Mouse (Mus musculus): Measurements from ENCODE around the gene Ift20.
"Not testable (repeated sequence)": the region's sequence is repeated elsewhere in the genome, so short reads cannot be mapped to it uniquely, and the experiment has no call there.

Ift20 gene

DNA sequence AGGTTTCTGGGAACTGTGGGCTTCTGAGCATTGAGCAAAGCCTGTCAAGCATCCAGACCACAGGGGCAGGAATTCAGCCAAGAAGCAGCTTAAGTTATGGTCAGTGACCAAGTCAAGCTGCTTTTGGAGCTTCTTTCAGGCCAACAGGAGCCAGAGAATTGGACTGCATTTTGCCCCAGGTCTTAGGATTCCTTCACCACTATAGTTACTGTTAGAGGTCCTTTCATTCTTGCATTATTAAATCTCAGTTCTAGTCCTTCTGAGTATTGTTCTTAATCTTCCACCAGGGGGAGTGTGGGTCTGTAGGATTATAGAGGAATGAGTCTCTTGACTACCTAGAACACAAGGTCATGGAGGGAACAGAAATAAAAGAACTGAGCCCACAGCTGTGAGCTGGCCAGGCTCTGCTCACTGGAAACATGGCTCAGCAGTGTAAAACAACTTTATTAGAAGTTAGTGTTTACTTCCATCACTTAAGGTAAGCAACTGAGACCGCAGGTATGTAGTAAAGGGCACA, 13.6 kb upstream of the Ift20 start:
- peak; percentile 66 for DNase-seq (ENCODE audit: low read depth)

DNA sequence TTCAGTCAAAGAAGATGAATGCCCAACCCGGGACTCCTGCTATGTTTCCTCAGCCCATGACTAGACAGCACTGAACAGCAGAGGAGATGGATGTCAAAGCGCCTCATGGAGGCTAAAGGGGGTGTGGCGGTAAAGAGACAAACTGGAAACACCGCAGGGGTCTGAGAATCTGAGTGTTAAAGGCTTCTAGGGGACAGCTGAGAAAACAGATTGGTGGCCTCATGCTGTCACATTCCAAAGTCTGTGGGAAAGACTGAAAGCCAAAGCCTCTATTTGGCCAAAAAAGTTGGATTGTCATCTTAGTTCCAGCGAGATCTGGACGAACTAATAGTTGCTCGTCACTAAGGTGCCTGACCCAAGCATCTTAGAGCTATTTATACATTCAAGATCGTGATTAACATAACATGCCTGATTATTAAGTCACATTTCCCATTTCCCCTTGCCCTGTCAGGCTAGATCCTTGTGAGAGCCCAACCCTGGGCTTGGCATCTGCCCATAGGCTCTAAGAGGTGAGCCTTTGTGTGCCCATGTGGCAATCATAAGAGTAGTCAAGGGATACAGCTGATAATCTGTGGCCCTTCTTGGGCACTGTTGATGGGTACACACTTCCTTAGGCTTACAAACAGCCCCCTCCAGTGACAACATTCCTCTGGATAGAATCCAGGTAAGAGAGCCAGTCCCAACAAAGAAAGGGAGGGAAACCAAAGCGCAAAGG, 12.8 kb upstream of the Ift20 start:
- no peak for DNase-seq (ENCODE audit: low read depth)

DNA sequence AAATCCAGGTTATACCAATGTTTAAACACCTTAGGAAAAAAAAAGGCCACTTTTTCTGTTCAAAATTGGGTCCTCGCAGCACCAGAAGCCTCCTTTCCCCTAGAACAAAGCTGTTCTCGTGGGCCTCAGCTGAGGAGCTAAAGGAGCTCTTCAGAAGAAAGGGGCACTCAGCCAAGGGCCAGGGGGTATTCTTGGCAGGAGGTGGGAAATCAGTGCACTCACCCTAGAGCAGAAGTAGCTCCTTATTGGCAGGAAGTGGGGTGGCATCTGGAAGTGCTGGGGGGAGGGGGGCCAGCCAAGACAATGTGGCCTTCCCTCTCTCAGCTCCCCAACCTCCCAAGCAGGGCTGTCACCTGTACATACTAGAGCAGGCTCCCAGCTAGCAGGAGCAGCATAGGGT, 11.3 kb upstream of the Ift20 start:
- DNase-seq (ENCODE audit: low read depth): no peak

DNA sequence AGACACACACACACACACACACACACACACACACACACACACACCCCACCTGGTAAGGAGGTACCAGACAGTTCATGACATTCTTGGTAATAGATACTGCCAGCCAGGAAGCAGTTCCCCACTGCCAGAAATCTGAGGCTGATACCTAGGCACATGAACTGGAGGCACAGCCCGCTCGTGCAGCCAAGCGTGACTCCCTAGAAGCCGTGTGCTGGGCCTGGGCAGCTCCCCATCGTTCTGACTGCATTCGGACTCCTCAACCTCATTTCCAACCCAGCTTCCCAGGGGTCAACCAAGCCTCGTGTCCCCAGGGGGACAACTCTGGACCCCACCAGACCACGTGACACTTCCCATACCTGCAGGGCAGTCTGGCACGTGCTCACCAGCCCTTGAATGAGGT, 7.4 kb upstream of the Ift20 start:
- DNase-seq (ENCODE audit: low read depth): no peak

DNA sequence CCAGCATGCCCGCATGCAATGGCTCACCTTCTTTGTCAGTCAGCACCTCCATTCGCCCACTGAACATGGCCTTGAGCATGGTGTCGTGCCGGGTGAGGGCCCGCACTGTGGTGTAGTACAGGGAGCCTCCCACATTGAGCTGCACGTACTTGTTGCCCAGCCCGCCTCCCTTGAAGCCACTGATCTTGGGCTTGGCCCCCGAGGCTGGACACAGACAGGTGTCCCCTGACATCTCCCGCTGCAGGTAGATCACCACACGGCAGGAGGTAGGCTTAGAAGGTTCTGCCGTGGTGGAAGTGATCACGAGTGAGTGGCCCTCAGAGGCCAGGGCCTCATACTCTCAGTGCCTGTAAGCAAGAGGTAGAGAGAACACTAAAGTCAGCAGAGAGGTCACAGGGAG, 6.2 kb upstream of the Ift20 start:
- no peak for DNase-seq (ENCODE audit: low read depth)

DNA sequence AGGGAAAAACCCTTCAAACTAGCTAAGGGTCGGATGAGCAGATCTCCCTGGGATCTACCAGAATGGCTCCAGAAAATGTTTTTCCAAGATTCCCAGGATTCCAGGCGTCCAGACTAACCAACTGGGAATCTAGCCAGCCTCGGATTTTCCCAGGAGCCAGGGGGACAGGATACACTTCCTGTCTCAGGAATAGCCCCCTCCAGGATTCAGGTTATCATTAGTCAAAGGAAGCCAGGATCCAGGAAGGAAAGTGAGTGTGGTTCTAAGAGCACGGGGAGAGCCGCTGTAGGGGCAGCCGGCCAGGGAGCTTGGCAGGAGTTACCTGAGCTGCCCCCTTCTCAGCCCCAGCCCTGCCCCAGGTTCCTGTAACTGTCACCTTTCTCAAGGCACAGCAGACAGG, 5.1 kb upstream of the Ift20 start:
- DNase-seq (ENCODE audit: low read depth): no peak

DNA sequence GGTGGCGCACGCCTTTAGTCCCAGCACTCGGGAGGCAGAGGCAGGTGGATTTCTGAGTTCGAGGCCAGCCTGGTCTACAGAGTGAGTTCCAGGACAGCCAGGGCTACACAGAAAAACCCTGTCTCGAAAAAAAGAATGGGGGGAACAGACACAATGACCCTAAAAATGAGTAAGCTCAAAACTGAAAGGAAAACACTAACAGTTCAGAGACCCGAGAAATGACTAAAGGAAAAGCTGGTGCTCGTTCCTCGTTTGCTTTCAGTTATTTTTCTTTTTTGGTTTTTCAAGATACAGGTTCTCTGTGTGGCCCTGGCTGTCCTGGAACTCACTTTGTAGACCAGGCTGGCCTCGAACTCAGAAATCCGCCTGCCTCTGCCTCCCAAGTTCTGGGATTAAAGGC, 4.6 kb upstream of the Ift20 start:
- not testable (repeated sequence) for DNase-seq (ENCODE audit: low read depth)

DNA sequence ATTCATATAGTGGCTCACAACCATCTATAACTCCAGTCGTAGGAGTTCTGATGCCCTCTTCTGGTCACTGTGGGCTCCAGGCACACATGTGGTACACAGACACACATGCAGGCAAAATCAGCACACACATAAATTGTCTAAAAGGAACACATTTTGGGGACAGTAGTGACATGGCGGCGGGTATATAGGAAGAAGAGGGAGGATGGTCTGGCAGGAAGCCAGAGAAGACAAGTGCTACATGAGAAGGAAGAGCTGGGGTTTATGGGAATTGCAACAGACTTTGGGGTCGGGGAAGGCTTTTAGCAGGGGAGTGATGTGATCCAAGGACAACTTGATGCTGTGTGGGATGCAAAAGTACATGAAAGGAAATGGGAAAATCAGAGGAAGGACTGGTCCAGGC, 1.6 kb upstream of the Ift20 start:
- peak; percentile 20 for DNase-seq (ENCODE audit: low read depth)

DNA sequence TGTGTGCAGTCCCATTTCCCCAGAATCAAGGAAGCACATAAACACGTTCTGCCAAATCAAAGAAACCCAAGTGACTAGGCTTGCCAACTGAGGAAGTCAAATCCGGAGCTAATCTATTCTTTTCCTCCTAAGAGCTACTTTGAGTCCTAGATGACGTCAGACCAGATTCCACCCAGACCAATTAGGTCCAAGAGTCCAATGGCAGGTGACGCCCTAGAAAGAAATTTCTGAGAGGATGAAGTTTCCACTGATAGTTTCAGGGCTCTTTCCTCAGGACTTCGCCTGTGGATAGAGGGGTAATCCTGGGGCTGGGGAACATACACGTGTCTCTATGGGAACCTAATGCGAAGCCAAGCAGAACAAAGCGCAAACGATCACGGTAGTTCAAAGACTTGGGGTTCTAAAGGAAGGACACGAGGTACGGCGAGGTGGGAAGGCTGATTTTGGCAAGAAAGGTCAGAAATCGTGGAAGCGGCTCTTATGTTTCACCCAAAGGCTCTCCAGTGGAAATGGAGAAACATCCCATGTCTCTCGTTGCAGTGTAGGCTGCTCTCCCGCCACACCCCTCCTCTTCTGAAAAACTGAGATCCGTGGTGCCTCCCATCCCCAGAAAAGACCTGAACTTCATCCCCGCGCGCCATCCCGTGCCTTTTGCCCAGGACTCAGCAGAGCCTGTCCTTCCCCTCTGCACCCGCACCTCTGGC, 633 bp upstream of the Ift20 start:
- peak; percentile 82 for DNase-seq (ENCODE audit: low read depth)

DNA sequence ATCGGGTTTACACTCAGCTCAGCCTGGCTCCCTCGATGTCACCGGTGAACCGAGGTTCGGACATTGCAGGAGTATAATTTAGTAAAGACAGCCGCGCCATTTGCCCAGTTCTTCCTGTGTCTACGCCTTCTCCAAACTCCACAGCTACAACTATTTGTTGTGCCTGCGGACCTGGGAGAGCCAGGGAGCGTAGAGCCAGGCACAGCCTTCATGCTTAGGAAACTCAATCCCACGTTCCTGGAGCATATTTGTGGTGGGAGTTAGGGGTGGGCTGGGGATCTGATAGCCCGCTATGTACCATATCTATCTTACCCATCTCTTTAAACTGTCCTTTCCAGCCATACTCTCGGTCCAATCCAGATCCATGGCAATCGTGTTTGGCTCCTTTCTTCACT, 526 bp downstream of the Ift20 start:
- DNase-seq (ENCODE audit: low read depth): no peak

DNA sequence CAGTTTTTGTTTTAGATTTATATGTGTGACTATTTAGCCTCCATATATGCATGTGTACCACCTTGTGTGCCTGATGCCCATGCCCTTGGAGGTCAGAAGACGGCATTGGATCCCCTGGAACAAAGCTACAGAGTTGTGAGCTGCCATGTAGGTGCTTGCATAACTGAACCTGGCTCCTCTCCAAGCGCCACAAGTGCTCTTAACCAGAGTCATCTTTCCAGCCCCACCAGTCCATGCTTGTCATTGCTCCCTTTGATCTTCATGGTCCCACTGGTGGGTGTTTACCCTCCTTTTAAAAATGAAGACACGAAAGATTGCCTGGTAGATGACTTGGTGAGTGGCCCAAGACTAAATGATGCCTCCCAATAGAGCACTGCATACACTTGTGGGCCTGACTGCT, 4.2 kb downstream of the Ift20 start:
- peak; percentile 35 for DNase-seq (ENCODE audit: low read depth)

DNA sequence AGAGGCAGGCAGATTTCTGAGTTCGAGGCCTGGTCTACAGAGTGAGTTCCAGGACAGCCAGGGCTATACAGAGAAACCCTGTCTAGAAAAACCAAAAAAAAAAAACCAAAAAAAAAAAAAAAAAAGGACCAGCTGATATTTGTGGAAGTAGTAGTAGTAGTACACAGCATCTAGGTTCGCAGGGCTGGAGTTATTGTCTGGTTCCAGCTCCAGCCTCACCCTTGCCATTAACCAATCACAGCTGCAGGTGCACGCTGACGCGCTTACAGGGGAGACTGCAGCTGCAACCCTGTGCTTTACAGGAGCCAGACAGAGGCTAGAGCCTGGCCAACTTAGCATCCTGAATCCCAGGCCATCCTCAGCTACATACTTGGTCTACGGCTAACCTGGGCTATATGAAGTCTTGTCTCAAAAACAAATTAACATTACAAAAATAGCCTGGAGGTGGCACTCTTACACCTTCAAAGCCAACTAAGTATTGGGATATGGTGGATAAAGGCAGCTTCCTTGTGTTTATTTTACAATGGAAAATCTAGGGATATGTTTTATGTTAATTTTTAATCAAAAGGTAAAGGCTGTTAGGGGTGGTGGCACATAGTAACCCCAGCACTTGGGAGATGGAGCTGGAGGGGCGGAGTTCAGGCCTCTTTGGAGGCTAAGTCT, 8.4 kb downstream of the Ift20 start:
- peak; percentile 45 for DNase-seq (ENCODE audit: low read depth)

DNA sequence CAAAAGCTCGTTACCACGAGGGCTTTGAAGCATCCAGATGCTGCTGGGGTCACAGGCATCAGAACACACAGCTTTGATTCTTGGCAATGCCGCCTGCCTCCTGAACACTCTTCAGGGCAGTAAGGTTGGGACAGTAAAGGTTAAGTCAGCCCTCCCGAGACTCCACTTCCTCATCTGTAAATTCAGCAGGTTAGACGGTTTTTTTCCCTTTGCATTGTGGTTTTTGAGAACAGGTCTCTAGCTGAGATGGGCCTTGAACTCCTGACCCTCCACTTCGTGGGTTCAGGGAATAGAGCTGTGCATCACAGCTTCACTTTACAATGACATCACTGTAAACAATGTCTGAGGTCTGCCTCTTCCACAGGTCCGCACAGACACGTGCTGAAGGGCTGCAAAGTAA, 9.0 kb downstream of the Ift20 start:
- peak; percentile 64 for DNase-seq (ENCODE audit: low read depth)

DNA sequence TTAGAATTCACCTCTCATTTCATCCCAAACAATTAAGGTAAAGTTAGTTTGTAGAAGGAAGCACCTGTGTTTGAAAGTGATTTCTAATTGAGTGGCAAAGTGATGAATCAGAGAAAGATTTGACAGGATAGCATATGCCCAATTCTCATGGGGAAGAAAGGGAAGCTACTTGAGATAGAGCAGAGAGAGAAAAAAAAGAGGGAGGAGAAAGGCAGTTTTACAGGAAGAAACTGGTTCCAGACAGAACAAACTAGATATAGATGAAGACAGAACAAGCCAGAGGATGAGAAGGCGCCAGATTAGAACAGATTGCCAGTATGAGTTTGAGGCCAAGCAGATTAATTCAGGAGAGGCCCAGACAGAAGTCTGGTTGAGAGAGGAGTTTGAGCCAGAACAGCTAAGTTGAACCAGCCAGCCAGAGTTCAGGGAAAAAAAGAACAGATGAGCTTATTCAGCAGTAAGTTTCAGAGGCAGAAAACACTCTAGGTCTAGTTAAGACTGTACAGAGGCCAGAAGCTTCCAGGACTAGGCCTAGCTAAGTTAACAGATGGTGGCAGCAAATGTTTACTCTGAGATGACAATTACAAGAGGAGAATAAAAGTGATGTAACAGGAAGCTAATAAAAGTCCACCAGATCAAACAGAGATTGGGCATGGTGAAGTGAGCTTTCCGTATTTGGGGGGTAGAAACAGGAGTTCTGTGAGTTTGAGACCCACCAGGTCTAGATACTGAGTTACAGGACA, 11.7 kb downstream of the Ift20 start:
- DNase-seq (ENCODE audit: low read depth): peak; percentile 49

DNA sequence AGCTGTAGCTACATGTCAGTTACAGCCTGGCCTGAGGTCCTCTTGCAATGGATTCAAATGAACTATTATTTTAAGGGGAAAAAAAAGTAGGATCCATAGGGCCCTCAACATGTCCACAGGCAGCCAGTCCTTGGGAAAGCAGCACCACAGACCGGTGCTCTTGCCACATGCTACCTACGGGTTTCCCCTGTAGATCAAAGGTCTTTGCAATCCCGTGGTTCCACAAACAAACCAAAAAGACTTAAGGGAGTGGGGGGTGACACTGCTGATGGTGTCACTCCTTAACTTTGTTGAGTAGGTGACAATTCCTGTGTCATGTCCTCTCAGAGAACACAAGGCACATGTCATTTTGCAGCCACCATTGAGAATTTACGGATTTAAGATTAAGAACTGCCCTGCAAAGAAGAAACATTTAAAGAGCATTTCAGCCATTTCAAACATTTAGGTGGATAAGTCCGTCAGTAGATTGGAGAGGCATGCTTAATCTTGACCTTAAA, 13.4 kb downstream of the Ift20 start:
- DNase-seq (ENCODE audit: low read depth): peak; percentile 52

DNA sequence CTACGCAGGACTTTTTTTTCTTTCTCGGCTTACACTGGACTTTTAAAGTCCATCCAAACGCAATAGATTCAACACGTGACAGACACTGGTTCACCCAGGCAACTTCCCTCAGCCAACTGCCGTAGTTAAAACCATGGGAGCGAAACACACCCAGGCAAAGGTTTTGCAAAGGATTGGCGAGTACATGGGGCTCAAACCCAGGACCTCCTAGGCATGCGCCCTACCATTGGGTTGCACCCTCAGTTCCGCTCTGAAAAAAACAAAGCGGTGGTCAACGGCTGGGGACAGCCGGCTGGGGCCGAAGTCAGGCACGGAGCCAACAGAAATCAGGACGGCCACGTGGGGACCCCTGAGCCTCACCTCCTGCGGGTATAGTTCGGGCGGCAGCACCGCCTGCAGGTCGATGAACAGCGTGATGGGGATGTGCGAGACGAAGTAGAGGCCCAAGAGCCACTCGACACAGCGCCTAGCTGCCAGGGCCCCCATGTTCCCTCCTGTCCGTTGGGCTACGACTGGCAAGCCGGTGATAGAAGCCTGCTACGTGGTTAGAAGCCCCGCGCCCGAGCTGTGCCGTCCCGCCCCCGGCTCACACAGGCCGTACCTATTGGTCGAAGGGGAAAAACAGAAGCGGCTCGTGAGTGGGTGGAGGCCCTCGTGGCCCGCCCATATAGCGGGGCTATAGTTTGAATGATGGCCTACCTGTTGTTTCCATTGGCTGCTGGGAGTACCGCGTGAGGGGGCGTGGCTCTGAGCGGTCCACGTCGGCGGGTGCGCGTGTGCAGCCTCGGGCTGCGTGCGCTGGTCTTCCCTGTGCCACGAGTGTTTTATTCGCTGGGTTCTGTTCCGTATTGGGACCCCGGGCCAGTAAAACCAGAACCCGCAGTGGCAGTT, 14.3 kb downstream of the Ift20 start, which contains the start of gene Tmem97:
Gene Tmem97, minus strand, starts transcription at position 610 of the 891 bp plus-strand sequence.
- DNase-seq (ENCODE audit: low read depth): peak; percentile 98

DNA sequence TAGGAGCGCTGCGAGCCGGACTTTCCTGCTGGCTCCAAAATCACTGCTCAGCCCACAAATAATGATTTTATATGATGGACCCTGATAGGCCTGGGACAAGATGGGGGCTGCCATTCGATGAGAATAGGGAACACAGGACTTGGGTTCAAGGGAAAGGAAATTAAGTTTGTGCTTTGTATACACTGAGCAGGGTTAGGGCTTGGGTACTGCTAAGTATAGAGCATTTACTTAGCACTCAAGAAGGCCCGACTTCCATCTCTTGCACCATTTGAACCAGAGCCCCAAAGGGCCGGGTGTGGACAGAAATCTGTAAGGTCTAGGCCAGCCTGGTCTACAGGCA, 14.9 kb downstream of the Ift20 start:
- DNase-seq (ENCODE audit: low read depth): no peak

DNA sequence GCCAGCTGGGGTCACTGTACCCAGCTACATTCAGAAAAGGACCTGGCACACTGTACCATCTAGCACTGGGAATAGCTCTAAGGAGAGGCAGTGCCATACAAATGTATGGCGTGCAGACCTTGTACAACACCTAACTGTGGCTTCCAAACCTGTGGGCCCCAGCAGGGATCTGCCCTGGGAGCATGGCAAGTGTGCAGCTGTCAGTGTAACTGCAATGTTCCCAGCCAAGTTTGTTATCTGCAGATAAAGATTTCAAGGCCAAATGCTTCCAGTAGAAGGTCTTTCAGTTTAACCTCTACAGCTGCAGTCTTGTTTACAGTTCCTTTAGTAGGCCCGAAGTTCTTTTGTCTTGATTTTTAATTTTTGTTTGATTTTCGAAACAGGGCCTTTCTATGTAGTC, 19.5 kb downstream of the Ift20 start:
- DNase-seq (ENCODE audit: low read depth): peak; percentile 66

DNA sequence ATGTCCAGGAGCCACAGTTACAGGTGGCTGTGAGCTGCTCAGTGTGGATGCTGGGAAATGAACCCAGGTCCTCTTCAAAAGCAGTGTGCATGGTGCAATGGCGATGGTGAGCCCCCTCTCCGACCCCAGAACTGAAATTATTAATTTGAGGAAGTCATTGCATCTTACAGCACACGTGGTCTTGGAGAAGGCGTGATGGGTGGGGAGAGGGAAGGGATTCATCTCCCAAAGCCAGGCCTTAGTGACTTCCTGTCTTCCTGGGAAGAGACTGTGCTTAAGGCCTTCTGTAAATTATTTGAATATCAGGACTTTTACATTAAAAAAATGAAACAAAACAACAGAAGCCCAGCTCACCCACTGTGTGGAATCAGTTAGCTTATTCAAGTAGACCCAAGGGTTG, 19.9 kb downstream of the Ift20 start:
- DNase-seq (ENCODE audit: low read depth): no peak

DNA sequence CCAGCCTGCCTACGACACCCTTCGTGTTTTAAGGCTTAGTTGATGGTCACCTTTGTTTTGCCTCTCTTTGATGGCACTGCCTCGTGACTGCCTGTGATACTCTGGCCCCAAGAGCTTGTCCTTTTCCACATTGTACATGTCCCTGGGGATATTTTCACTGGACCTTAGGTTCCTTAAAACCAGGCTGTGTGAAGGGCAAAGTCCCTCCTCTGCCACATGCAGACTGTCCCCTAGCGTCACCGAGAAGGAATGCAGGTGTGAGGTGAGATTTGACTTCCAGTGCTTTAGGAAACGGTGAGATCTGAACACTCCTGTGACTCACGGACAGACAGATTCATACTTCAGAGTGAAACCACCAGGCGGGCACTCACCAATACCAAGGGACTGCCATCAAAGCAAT, 21.1 kb downstream of the Ift20 start:
- no peak for DNase-seq (ENCODE audit: low read depth)

DNA sequence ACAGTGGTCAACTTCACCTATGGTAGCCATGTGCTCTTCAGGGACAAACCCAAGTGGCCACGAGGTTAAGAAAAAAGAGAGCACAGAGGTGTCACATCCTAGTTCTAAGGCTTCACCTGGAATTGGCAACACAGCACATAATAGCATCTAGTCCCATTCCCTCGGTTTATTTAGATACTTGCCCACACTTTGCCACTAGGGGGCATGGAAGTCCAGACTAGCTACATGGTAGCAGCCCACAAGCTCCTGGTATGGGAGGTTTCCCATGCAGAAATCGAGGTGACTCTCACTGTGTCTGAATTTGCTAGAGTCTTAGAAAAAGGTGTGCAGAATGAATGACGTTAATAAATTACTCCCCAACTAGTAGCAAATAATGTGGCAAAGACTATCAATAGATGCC, 24.3 kb downstream of the Ift20 start:
- peak; percentile 83 for DNase-seq (ENCODE audit: low read depth)
